Mouse (Mus musculus): ENCODE measurements around the gene Arhgap19.

The Arhgap19 gene

DNA sequence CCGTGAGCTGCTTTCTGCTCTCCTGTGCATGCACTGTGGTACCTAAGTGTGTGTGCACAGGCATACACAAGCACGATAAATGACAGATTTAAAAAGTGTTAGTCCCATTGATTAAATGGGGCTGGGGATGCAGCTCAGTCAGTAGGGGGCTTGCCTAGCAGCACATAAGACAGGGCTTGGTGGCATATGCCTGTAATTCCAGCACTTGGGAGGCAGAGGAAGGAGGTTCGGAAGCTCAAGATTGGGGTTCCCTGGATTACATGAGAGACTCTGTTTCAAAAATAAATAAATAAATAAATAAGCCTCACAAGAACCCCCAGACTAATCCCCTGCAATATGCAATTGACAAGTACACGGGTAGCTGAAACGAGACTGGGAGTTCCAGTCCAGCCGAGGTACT, 1.4 kb downstream of the Arhgap19 start:
- no peak for DNase-seq (ENCODE audit: low read depth, low spot score)

DNA sequence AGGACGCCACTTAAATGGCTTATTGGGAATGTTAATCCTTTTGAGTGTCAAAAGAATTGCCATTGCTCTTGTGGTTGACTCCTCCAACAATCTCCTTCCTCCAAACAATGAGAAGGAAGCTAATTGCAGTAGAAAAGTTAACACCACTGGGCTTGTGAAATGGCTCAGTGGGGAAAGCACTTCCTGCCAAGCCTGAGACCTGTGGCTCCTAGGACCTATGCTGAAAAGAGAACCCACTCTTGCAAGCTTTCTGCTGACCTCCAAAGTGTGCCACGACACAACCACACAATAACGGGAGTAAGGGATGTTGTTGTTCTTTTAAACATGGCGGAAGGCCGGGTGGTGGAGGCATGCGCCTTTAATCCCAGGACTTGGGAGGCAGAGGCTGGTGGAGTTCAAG, 4.3 kb downstream of the Arhgap19 start:
- no peak for DNase-seq (ENCODE audit: low read depth, low spot score)

DNA sequence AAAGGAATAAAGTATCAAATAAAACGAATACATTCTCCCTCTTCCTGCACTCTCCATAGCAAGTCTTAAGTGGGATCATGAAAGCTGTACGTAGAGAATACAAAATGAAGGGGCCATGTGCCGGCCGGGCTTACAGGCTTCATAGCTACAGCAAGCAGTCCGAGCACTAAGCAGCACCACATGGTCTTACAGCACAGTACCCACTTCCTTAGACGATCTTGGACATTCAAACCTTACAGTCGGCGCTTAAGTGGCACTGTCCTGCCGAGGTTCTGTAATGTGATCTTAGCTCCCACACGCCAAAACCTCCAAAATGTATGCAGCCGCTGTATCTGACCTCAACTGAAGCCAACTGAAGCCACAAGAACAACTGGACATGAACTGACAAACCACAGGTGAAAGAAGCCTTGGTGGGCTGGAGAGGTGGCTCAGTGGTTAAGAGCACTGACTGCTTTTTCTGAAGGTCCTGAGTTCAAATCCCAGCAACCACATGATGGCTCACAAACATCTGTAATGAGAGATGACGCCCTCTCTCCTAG, 5.0 kb downstream of the Arhgap19 start:
- peak; percentile 46 for DNase-seq (ENCODE audit: low read depth, low spot score)

DNA sequence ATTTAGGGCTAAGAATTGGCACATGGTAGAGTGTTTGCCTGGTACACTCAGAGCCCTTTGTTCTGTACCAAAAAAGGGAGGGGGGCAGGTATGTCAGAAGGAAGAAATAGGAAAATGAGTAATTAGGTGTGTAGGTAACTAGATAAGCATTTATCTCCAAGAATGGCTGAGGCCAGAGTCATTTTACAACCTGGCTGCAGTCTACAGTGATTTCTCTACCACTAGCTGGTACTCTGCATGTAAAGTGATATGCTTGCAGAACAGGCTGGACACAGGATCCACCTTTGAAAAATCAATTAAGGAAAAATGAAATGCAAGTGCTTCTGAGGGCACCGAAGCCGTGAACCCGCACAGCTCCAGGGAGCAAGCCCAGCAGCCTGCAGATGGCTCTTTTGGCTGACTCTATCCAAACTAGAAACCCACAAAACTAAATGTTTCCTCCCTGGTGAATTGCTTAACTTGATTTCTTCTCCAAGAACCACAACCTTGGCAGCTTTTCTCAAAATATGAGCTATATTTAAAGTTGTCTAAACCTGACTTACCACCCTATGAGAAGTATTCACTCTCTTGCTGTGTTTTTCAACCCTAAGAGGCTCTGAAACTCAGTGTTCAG, 5.6 kb downstream of the Arhgap19 start:
- peak; percentile 86 for DNase-seq (ENCODE audit: low read depth, low spot score)

DNA sequence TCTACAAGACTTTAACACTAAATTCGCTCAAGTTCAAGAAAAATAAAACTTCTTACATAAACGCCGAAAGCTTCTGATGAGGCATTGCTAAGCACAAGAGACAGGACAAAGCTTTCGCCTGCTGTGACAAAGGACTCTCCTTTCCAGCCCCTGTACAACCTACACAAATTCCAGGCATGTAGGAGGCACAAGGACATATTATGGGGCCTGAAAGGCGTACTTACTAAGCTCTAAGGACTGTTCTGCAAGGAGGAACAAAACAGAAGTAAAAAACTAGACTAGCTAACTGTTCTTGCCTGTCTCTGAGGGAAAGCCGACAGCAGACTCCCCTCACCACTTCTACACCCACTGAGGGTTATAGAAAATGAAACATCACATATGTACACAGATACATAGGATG, 6.9 kb downstream of the Arhgap19 start:
- DNase-seq (ENCODE audit: low read depth, low spot score), result no peak

DNA sequence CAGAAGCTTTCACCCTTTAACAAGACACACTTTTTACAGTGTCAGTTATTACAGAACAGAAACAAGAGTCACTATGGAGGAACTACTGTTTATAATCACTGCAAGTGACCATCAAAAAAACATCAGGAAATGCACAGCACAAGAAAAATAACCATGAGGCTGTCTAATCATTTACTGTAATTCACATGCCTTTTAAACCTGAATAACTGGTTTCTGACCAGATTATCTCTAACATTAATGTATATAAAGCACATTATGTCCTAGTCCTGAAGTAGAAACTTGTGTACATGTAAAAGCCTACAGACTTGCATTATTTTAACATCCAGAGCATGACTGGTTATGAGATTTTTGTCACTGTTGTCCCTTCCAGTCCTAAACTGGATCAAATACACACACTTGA, 7.8 kb downstream of the Arhgap19 start:
- no peak for DNase-seq (ENCODE audit: low read depth, low spot score)

DNA sequence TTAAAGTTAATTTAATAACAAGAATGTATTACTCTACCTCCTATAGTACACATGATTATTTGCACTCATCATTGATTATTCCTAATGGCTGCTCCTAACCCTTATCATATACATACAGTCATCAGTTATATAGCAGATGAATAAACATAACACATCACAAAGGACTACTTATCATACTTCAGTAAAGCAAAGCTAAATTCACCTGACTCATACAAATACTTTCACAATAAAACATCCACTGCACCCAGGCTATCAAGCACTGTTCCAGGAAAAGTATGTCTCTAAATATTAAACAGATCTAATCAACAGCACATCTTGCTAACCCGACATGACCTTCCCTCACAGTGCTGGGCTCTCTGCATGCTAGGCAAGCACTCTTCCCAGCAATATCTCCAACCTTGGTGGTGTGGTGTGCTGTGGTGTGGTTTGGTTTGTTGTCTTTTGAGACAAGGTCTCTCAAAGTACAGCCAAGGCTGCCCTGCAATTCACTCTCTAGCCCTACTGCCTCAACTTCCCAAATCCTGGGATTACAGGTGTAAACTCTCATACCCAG, 8.8 kb downstream of the Arhgap19 start:
- DNase-seq (ENCODE audit: low read depth, low spot score), result no peak

DNA sequence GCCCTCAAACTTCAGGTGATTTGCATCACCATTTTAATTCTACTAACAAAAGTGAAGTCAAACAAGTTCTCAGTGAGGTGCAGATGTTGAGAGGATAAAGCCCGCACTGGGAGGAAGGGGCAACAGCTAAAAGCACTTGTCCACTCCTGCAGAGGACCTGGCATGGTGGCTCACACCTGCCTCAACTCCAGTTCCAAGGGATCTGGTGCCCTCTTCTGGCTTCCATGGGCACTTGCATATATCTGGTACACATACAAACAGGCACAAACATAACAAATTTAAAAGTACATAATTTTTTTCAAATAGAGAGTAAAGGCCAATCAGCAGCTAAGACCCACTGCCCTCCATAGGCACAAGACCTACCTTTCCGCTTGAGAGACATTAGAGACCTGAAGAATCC, 10.5 kb downstream of the Arhgap19 start:
- no peak for DNase-seq (ENCODE audit: low read depth, low spot score)

DNA sequence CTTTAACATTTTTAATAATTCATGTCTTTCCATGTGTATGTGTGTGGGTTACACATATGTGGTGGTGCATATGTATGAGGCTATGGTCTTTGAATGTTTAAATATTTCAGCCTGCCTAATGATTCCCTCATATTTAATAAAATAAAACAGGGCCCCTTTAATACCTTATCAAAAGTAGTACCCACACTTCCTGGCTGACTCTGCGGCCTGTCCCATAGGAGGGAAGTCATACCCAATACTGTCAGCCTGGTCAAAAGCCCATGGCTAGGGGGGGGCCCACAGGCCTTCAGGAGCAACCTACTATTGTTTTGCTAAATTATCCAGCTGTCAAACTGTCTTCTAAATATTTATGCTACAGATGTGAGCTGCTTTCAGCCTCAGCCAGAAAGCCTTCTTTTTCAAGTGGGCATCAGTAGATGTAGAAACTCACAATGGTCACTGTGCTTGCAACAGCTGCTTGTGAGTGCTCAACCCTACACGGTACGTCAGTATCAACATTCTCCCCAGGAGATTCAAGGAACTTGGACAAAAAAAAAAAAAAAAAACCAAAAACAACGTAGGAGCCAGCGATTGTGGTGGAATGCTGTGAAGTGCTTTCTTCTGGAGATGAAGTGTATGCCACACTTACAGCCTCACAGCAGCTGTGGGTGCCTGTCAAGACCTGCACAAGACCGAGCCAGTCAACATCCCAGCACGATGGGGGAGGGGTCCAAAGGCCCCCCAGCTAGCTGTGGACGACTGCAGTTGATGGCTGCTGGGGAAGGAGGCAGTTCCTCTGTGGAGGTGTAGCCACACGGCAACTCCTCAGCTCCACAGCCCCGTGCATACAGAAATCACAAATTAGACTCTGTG, 12.5 kb downstream of the Arhgap19 start:
- DNase-seq (ENCODE audit: low read depth, low spot score), result no peak

DNA sequence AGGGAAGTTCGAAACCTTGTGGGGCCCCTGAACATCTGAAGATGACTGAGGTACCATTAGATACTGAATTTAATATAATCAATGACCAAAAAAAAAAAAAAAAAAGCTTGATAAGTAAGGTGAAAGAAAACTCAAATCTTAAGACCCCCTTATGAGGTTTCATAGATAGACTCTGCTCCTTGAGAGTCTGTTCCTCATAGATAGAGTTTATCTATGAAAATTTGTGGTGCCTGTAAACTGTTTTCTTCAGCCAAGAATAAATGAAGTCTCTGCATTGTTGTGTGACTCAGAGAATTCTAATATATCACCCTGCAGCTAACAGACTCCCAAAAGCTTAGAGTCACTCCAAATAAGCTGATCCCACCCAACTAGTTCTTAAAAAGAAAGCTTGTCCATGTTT, 15.0 kb downstream of the Arhgap19 start:
- DNase-seq (ENCODE audit: low read depth, low spot score), result no peak

DNA sequence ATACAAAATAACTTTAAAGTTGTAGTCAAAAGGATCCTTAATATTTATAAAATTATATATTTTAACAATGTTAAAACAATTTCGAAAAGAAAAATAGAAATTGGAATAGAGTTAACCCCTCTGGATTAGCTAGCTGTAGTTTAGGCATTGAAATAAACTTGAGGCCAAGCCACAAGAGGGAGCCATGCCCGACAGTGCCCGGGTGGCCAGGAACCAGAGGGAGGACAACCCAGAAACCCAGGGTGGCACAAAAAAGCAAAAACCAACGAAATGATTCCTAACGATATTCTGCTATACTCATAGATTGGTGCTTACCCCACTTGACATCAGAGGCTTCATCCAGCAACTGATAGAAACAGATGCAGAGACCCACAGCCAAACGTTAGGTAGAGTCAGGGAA, 24.3 kb downstream of the Arhgap19 start:
- DNase-seq (ENCODE audit: low read depth, low spot score), result no peak

DNA sequence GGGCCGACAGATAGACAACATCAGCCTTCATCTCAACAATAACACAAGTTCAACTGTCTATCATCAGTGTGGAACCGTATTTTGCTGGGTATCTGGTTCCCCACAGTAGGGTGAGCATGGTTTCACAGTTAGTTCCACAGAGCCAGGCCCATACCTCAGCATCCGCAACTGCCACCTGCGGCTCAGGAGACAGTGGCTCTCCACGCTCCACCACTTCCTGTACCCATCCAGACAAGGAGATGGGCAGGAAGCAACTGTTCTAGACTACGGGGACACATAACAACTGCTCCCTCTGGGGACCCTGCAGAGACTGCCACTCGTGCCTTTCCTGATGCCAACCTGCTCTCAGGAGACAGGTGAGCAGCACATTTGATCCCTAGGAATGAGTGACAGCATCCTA, 33.1 kb downstream of the Arhgap19 start:
- no peak for DNase-seq (ENCODE audit: low read depth, low spot score)

DNA sequence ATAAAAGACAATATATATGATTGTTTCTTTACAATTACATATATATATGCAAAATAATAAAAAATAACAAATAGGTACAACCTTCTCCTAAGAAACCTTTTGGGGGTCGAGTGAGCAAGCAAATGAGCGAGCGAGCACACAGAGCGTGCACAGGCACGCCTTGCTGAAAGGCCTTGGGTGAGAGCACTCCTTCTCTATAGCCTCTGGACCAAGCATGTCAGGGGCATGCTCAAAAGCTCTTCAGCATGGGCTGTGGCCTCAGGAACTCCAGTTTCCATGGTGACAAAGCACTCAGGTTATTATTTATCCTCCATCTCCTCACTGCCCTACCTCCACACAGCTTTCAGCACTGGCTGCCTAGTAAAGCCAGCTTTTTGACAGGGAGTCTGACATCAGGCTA, 35.2 kb downstream of the Arhgap19 start:
- no peak for DNase-seq (ENCODE audit: low read depth, low spot score)

DNA sequence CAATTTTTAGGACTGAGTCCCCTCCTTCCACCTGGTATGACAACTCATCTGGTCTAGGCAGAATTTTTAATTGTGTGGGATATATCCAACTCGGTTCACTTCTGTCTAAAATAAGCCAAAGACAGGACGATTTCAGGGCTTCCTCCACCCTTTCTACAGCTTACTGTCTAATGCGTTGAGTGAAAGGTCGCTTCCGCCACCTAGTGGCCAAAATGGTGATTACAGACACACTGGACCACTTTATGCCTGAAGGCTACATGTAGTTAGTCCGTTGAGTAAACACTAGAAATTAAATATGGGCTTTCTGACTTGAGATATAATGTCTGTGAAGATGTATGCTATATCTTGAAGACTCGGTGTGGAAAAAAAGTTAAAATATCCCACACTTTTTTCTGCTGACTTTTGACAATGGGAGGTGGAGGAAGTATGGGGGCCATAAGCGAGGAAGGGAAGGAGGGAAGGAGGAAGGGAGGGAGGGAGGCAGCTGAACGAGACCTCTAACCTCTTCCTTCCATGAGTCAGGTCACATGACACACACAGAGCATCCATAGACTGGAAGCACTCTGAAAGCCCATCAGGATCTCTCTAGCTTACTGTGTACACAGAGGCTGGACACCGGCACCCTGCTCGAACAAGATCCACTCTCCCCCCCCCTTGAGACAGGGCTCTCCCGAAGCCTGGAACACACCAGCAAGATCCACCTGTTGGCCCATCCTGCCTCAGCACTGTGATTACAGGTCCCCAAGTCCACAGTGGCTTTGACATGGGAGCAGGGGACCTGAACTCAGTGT, 37.8 kb downstream of the Arhgap19 start:
- peak; percentile 97 for DNase-seq (ENCODE audit: low read depth, low spot score)

DNA sequence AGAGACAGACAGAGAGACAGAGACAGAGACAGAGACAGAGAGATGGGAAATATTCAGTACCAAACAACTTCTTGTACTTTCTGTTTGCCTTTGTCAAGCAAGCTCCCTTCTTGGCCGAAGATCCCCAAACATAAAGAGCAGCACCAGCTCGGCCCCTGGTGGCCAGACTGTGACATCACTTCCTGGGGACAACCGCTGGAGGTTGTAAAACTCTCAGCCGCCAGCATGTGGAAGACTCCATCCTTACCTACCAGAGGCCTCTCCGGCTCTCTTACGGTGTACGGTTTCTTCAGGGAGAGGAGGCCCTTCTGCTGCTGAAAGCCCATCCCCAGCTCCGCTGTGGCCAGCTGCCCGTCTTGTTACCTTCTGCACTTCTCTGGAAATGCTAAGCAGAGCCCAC, 40.3 kb downstream of the Arhgap19 start:
- DNase-seq (ENCODE audit: low read depth, low spot score), result peak; percentile 34

DNA sequence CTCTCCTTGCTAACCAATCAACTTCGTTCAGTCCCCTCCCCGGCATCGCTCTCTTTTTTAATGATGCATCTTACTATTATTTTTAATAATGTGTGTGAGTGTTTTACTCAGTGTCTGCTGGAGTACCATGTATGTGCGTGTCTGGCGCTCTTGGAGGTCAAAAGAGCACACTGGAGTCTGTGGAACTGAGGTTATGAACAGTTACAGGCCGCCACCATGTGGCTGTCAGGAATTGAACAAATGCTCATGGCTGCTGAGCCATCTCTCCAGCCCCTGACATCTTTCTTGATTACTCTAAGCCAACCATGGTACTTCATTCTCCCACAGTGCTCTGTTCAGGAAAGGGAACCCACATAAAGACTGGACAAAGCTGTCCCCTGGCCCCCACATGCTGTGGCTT, 42.1 kb downstream of the Arhgap19 start:
- DNase-seq (ENCODE audit: low read depth, low spot score), result peak; percentile 9

DNA sequence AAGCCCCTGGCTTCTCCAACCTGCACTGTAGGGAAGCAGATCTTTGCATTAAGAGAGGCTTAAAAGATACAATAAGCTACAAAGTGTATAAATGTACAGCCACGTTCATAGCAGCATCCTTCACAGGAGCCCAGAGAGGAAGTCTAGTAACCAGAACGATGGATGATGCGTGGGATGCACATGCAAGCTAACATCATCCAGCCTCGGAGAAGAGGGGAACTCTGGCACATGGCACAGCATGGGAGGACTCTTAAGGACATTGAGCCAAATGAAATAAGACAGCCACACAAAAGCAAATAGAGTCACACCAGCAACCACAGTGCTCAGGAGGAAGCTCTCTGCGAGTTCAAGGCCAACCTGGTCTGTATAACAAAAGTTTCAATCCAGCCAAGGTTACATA, 42.6 kb downstream of the Arhgap19 start:
- DNase-seq (ENCODE audit: low read depth, low spot score), result no peak

DNA sequence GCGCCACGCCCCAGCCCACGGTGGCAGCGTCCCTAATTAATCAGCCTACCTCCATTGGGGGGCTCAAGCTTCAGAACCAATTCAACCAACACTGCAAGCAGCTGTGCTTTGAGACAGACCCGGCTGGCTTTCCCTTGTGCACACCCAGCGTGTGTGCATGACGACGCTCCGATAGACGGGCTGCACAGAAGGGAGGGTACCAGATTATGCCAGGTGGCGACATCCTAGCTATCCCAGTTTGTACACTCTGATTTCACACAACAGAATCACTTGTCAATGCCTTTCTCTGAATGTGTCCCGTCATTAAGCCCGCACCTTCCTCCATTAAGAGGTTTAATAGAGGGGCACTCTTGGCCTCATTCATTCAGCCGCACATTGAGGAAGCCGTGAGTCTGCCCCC, 47.1 kb downstream of the Arhgap19 start:
- DNase-seq (ENCODE audit: low read depth, low spot score), result no peak

DNA sequence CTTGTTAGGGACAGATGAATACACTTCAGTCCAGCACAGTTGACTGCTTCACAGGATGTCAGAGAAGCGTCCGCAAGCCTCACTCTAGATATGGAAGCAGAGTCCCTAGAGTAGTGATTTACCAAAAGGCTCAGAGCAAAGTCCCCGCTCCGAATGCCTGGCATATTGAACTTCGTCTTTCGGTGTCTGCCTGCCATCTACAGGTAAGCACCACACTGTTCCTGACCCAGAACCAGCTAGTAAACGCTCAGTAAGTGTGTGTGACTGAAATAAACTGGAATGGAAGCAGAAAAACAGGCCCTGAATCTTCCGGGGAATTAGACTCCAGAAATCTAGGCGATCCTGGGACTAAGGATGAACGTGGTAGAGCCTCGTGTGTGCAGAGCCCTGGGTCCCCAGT, 49.9 kb downstream of the Arhgap19 start:
- DNase-seq (ENCODE audit: low read depth, low spot score), result no peak

DNA sequence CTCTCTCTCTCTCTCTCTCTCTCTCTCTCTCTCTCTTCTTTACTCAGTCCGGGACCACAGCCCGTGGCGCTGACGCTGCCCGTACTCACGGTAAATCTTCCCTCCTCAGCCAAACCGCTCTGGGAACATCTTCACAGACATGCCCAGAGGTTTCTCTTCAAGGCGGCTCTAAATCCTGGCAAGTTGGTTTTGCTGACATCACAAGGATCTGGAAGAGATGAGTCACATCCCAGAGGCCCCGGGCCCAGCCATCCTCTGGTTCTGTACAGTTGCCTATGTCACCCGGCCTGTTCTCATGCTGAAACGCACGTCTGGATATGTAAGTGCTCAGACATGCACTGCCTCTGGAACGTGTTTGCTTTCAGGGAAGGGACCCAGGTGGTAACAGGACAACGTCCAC, 54.4 kb downstream of the Arhgap19 start:
- peak; percentile 64 for DNase-seq (ENCODE audit: low read depth, low spot score)

DNA sequence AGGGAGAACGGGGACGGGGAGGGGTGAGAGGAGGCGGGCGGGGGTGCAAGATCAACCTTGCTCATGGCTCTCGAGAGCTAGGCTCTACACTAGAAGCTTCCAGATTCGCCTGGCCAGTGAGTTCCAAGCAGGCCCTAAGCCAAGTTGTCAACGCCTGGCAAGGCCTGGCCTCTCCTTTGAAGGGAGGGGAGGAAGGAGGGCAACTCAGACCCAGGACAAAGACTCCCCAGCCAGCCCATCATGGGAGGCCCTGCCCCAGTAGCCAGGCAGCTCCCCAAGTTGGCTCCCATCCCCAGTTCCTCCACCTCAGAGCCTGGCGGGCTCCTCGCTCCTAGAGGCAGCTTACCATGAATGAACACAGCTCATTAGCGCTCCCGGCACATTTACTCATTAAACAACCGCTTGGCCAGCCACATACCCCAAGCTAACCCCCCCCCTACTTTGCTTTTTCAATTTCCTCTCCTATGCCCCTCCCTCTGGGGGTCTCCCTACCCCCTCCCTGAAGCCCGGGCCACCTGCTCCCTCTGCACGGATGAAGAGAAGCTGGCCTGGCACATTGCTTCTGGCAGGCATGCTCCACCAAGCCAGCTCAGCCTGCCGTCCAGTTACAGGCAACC, 55.8 kb downstream of the Arhgap19 start:
- DNase-seq (ENCODE audit: low read depth, low spot score), result no peak

DNA sequence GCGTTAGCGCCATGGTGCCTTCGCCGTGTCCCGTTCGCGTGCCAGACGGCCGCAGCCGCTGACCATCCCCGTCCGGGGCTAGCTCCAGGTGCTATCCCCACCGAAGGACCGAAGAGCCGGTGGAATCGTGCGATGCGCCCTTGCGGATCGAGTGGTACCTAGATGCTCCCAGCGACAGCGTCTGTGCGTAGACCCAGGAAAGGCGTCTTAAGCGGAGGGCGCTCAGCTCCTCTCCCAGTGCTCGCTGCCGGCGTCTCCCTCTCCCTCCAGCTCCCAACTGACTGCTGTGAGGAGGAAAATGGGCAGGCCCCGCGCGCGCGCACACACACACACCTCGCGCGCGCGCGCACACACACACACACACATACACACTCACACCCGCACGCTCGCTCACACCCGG, 58.5 kb downstream of the Arhgap19 start, which contains the start of gene Slit1:
Gene Slit1 (minus strand): TSS at position 270 of the 400 bp plus-strand sequence.
- no peak for DNase-seq (ENCODE audit: low read depth, low spot score)

All from 3T3-L1 (cell line).